Mouse (Mus musculus): ENCODE data around the gene Ube4a. TPM values are rescaled to one million over a fixed set of nuclear protein-coding genes. Genes with fewer than 3 reads are reported as not detected.

Ube4a gene
- polyA plus RNA-seq, 1 experiment from 2014 or later: 39.0 TPM

DNA sequence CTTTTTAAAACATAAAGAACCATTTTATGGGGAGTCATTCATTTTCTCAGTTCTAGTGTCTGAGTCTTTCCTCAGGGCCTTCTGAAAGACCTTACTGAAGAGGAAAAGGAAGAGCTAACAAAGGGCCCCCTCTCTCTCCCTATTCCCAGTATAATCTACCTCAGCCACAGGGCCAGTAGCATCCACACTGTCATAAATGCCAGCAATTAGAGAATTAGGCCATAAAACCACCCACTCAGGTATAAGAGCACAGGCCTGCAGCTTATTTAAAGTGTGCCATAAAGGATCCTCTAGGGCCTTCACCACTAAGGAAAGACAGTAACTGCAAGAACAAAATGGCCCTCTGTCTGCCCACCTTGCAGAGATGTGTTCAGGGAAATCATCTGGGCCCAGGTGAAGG, 91.2 kb downstream of the Ube4a start:
- Histone ChIP-seq H3K27me3 (no peaks in the 10 kb centered on the region), H3K9ac (replicated peaks) (no peak overlapping the region), H3K4me1 (peaks cover 66% of the 10 kb centered on the region), H3K4me3 (no peak overlapping the region), H3K9me3 (no peaks in the 10 kb centered on the region), H3K4me2 (replicated peaks) (no peak overlapping the region), H3K27ac (replicated peaks) (no peak overlapping the region), H3K36me3 (no peaks in the 10 kb centered on the region; the same call in 1 of the 2 replicates)
- ATAC-seq (replicated peaks): no peak

DNA sequence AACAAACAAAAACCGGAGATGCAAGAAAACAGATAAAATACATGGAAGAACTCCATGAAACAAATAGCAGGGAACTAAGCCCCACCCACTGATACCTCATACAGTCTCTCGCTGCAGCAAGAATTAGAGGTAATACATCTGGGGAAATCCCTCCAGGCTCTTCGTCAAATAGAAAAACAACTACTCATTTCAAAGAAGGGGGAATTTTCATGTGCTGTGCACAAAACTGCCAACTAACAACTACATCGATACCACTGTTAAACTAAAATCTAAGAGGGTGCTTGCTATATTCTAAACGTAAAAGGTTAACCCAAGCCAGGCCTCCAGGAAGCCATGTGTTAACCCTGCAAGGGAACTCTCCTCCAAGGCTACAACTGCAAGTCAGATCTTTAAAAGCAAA, 91.7 kb downstream of the Ube4a start:
- ATAC-seq (replicated peaks): no peak
- no peak overlapping the region for H3K9ac ChIP-seq (replicated peaks)
- 64% methylated on average over 5 of the region's 5 CpGs for WGBS
- H3K27me3 ChIP-seq: no peaks in the 10 kb centered on the region
- no peak overlapping the region for H3K27ac ChIP-seq (replicated peaks)
- H3K4me2 ChIP-seq (replicated peaks): no peak overlapping the region
- H3K9me3 ChIP-seq: no peaks in the 10 kb centered on the region
- peaks cover 64% of the 10 kb centered on the region for H3K4me1 ChIP-seq
- H3K36me3 ChIP-seq: no peaks in the 10 kb centered on the region; the same call in 1 of the 2 replicates
- H3K4me3 ChIP-seq: no peak overlapping the region

Other genes with a start within 250 kb of the Ube4a start
- gene Phldb1, start 230.4 kb downstream of the Ube4a start, polyA plus RNA-seq (2015; fragmentation: Nextera tagmentation; extraction: Ambion mirVana): 46.4 and 50.0 TPM in 2 replicates
- 134 and 139 TPM in 2 replicates for gene Arcn1, start 197.8 kb downstream of the Ube4a start, polyA plus RNA-seq (2015; fragmentation: Nextera tagmentation; extraction: Ambion mirVana)
- 174 and 179 TPM in 2 replicates for gene Ift46, start 197.7 kb downstream of the Ube4a start, polyA plus RNA-seq (2015; fragmentation: Nextera tagmentation; extraction: Ambion mirVana)
- gene Tmem25, start 166.3 kb downstream of the Ube4a start, polyA plus RNA-seq (2015; fragmentation: Nextera tagmentation; extraction: Ambion mirVana): 6.9 and 7.5 TPM in 2 replicates
- gene Ttc36, start 162.5 kb downstream of the Ube4a start, polyA plus RNA-seq (2015; fragmentation: Nextera tagmentation; extraction: Ambion mirVana): 0.36 TPM in 1 of 2 replicates, not detected in the other
- 30.3 and 31.6 TPM in 2 replicates for gene Kmt2a, start 84.3 kb downstream of the Ube4a start, polyA plus RNA-seq (2015; fragmentation: Nextera tagmentation; extraction: Ambion mirVana)
- gene Atp5l, start 44.9 kb downstream of the Ube4a start, polyA plus RNA-seq (2015; fragmentation: Nextera tagmentation; extraction: Ambion mirVana): 730 and 763 TPM in 2 replicates
- gene Cd3g, start 14.8 kb upstream of the Ube4a start, polyA plus RNA-seq (2015; fragmentation: Nextera tagmentation; extraction: Ambion mirVana): not detected in 2 replicates
- gene Cd3d, start 16.2 kb upstream of the Ube4a start, polyA plus RNA-seq (2015; fragmentation: Nextera tagmentation; extraction: Ambion mirVana): not detected in 2 replicates
- not detected in 2 replicates for gene Cd3e, start 44.0 kb upstream of the Ube4a start, polyA plus RNA-seq (2015; fragmentation: Nextera tagmentation; extraction: Ambion mirVana)
- gene Mpzl2, start 74.2 kb upstream of the Ube4a start, polyA plus RNA-seq (2015; fragmentation: Nextera tagmentation; extraction: Ambion mirVana): 0.34 and 0.63 TPM in 2 replicates
- gene Mpzl3, start 89.6 kb upstream of the Ube4a start, polyA plus RNA-seq (2015; fragmentation: Nextera tagmentation; extraction: Ambion mirVana): 1.1 and 1.5 TPM in 2 replicates
- 0.45 TPM in 1 of 2 replicates, not detected in the other for gene Jaml, start 113.6 kb upstream of the Ube4a start, polyA plus RNA-seq (2015; fragmentation: Nextera tagmentation; extraction: Ambion mirVana)
- gene Scn2b, start 152.2 kb upstream of the Ube4a start, polyA plus RNA-seq (2015; fragmentation: Nextera tagmentation; extraction: Ambion mirVana): 5.3 and 5.7 TPM in 2 replicates
- gene Scn4b, start 172.8 kb upstream of the Ube4a start, polyA plus RNA-seq (2015; fragmentation: Nextera tagmentation; extraction: Ambion mirVana): 0.10 and 0.34 TPM in 2 replicates
- 0.10 TPM in 1 of 2 replicates, not detected in the other for gene BC049352, start 216.4 kb upstream of the Ube4a start, polyA plus RNA-seq (2015; fragmentation: Nextera tagmentation; extraction: Ambion mirVana)
- gene Tmprss4, start 238.5 kb upstream of the Ube4a start, polyA plus RNA-seq (2015; fragmentation: Nextera tagmentation; extraction: Ambion mirVana): not detected in 2 replicates